Mouse (Mus musculus) C2C12 (cell line): ENCODE data around the gene Zyg11b. TPM values are rescaled to one million over a fixed set of nuclear protein-coding genes. Genes with fewer than 3 reads are reported as not detected.

Source experiments
- H3K27me3 ChIP-seq: one replicate; pipeline ENCODE4 v1.6.1; 2011; ENCODE audit not compliant: control insufficient read depth, insufficient read depth, insufficient read length
- H3K36me3 ChIP-seq: one replicate; pipeline ENCODE4 v1.6.1; 2011; ENCODE audit not compliant: control insufficient read depth, insufficient read depth
- H3K4me3 ChIP-seq: one replicate; pipeline ENCODE4 v1.5.1; 2011; ENCODE audit warnings: mild to moderate bottlenecking, control low read depth; ENCODE audit not compliant: poor library complexity, insufficient read depth, severe bottlenecking
- H3K79me2 ChIP-seq: one replicate; pipeline ENCODE4 v1.6.1; 2011; ENCODE audit not compliant: control insufficient read depth, insufficient read depth
- H3K79me3 ChIP-seq: one replicate; pipeline ENCODE4 v1.6.1; 2011; ENCODE audit warnings: low read depth, control low read depth
- H3ac ChIP-seq: one replicate; pipeline ENCODE3; 2011; ENCODE audit warnings: low read depth; ENCODE audit not compliant: control insufficient read depth, insufficient read length
- CEBPB ChIP-seq: IDR thresholded peaks from one replicate; pipeline ENCODE4 v1.6.1; 2011; ENCODE audit warnings: low read depth, mild to moderate bottlenecking, control low read depth, moderate library complexity
- CTCF ChIP-seq: IDR thresholded peaks from one replicate; pipeline ENCODE4 v1.5.1; 2011; ENCODE audit not compliant: control insufficient read depth, insufficient read depth, insufficient read length
- FOSL1 ChIP-seq: IDR thresholded peaks from one replicate; pipeline ENCODE4 v1.8.0; 2011; ENCODE audit warnings: mild to moderate bottlenecking, low read length; ENCODE audit not compliant: poor library complexity, insufficient read depth, severe bottlenecking
- MAX ChIP-seq: IDR thresholded peaks from one replicate; pipeline ENCODE4 v1.6.1; 2011; ENCODE audit warnings: mild to moderate bottlenecking, control low read depth
- MYOD1 ChIP-seq: IDR thresholded peaks from one replicate; pipeline ENCODE4 v1.6.1; 2011; ENCODE audit warnings: low read depth; ENCODE audit not compliant: control insufficient read depth, insufficient read length
- MYOG ChIP-seq: IDR thresholded peaks from one replicate; pipeline ENCODE4 v1.6.1; 2011; ENCODE audit not compliant: control insufficient read depth, insufficient read length; ENCODE audit errors: extremely low read depth
- USF1 ChIP-seq: IDR thresholded peaks from one replicate; pipeline ENCODE4 v1.6.1; 2011; ENCODE audit warnings: low read depth, mild to moderate bottlenecking, control low read depth, moderate library complexity
- polyA plus RNA-seq: library from polyadenylated mRNA; unstranded; fragments of >200 nt; fragmentation: generic; extraction: Trizol; gene quantifications from one replicate; pipeline ENCODE4 v1.2.1, GENCODE M21; 2012; ENCODE audit warnings: missing spikeins

Zyg11b gene
- polyA plus RNA-seq, 1 experiment, result 5.4 TPM

DNA sequence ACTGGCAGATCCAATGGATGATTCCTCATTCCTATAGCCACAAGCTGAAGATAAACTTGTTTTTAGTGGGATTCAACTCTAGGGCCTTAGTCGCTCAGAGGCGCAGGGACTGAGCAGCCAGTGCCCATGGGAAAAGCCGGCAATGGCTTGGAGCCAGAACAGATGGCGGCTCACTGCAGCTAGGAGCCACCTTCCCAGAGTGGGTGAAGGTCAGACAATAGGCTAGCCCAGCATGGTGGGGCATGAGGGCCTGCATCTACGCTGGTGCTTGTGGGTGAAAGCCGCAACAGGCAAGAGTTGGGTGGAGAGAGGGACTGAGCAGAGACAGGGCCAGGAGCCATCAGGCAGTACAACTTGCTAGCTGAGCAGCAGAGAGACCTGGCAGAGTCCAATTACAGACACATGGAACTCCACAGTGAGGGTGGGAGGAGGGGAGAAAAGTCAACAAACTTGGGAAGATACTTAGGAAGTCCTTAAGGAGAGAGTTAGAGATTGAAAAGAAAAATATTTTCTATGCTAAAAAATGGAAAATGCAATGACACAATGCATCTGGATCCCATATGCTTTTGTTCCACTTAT is 104.5 kb downstream of the Zyg11b start:
- no peak overlapping the region for H3K4me3 ChIP-seq
- TF ChIP-seq CEBPB (no peak), MAX (no peak), MYOG (no peak), CTCF (no peak), FOSL1 (no peak), USF1 (no peak), MYOD1 (no peak)
- H3ac ChIP-seq, result no peak overlapping the region

DNA sequence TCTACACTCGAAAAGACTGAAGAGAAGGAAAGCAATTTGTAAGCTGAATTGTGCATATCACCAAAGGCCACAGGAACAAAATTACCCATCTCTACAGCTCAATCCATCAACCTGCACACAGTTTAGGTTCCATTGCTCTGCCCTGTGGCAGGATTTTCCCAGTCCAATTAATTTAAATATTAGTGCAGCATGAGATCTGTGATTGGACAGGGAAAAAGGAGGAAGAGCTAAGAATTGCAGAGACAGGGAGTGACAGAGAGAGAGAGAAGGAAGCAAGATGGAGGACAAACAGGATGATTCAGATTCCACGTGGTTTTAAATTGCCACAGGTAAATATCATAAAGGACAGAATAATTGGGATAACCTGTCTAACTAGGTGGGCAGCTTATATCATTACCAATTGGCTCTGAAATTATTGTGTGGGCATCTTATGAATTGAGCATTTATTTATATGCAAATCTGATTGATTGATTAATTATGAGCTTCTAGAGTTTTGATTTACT is 108.0 kb downstream of the Zyg11b start:
- peaks cover 2% of the 10 kb centered on the region for H3K79me3 ChIP-seq
- no peaks in the 10 kb centered on the region for H3K36me3 ChIP-seq
- peak overlapping the region; percentile 34 for H3K4me3 ChIP-seq
- no peaks in the 10 kb centered on the region for H3K79me2 ChIP-seq
- peaks cover 24% of the 10 kb centered on the region for H3K27me3 ChIP-seq
- no peak overlapping the region for H3ac ChIP-seq
- TF ChIP-seq MAX (peak; percentile 39), CTCF (no peak)

More for the DNA sequence above, 104.5 kb downstream of the Zyg11b start:
- Histone ChIP-seq H3K36me3 (no peaks in the 10 kb centered on the region), H3K79me3 (peaks cover 2% of the 10 kb centered on the region), H3K79me2 (no peaks in the 10 kb centered on the region), H3K27me3 (peaks cover 20% of the 10 kb centered on the region)

DNA sequence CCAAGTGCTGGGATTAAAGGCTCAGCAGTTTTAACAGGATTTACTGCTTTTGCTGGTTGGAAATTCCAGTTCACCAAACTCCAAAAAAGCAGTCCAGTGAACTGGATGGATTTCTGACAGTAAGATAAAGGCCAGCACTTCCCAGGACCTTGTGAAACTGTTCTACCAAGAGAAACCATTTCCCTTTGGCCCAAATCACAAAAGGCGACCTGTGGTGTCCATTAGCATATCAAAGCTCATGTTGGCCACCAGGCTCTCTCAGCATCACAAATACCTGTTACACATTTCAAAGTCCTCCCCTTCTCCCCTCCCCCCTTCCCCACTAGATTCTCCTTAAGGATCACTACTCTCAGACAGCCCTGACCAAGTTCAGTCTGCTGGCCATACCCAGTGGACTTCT is 118.6 kb downstream of the Zyg11b start:
- no peaks in the 10 kb centered on the region for H3K36me3 ChIP-seq
- TF ChIP-seq MYOD1, result no peak
- no peak for TF ChIP-seq MYOG
- TF ChIP-seq CEBPB, result no peak
- TF ChIP-seq MAX, result no peak
- TF ChIP-seq FOSL1, result no peak
- no peak for TF ChIP-seq CTCF
- no peak for TF ChIP-seq USF1
- no peak overlapping the region for H3ac ChIP-seq
- no peaks in the 10 kb centered on the region for H3K79me3 ChIP-seq
- peaks cover 3% of the 10 kb centered on the region for H3K27me3 ChIP-seq
- no peak overlapping the region for H3K4me3 ChIP-seq
- no peaks in the 10 kb centered on the region for H3K79me2 ChIP-seq

Other genes with a start within 250 kb of the Zyg11b start
- gene Podn, start 204.7 kb downstream of the Zyg11b start, polyA plus RNA-seq, result 0.02 TPM
- 76.9 TPM for gene Scp2, start 156.1 kb downstream of the Zyg11b start, polyA plus RNA-seq
- 14.1 TPM for gene Echdc2, start 135.7 kb downstream of the Zyg11b start, polyA plus RNA-seq
- gene Zyg11a, start 83.0 kb downstream of the Zyg11b start, polyA plus RNA-seq, result 0.01 TPM
- 66.4 TPM for gene Coa7, start 27.0 kb upstream of the Zyg11b start, polyA plus RNA-seq
- not detected for gene Shisal2a, start 82.3 kb upstream of the Zyg11b start, polyA plus RNA-seq
- not detected for gene Gpx7, start 105.9 kb upstream of the Zyg11b start, polyA plus RNA-seq
- 5.2 TPM for gene Tut4, start 158.3 kb upstream of the Zyg11b start, polyA plus RNA-seq